Mouse (Mus musculus): ENCODE data around the gene Hsd17b11.

DNA sequence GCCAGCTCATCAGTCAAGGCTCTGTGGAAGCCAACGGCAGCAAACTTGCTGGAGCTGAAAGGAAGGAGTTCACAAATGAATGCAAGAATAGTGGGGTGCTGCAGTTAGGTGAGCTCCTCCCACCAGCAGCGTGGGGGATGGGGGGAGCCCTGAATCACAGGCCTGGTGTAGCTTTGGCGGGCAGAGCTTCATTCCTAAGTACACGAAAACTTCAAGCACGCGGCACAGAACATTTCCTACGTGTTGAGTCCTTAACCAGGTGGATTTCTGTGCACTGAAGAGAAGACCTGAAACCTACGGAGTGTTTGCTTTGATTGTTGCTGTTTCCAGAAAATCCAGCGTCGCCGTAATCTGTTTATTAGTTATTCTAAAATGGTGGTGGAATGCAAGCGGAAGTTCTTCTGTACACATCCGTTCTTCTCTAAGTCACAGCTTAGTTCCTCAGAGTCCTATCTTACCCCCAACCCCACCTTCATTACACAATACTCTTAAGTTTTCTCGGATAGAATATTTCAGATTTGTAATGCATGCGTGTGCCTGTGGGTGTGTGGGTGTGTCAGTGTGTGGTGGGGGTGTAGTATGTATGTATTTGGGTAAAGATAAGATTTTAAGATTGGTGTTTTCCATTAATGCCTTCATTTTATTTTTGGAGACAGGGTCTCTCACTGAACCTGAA lies 18.3 kb downstream of the Hsd17b11 start:
- TF ChIP-seq CTCF (IDR thresholded peaks at IDR 0.05; ENCODE audit: borderline replicate concordance, control insufficient read depth, extremely low read depth, insufficient read depth, low read length, poor library complexity) (no peak), POLR2A (IDR thresholded peaks at IDR 0.05; ENCODE audit: control insufficient read depth, extremely low read depth, insufficient read depth, low read length, poor library complexity) (no peak)
